Mouse (Mus musculus): Measurements from ENCODE around the gene Acpp.
"Not testable (repeated sequence)": the region's sequence is repeated elsewhere in the genome, so short reads cannot be mapped to it uniquely, and the experiment has no call there.

The Acpp gene

DNA sequence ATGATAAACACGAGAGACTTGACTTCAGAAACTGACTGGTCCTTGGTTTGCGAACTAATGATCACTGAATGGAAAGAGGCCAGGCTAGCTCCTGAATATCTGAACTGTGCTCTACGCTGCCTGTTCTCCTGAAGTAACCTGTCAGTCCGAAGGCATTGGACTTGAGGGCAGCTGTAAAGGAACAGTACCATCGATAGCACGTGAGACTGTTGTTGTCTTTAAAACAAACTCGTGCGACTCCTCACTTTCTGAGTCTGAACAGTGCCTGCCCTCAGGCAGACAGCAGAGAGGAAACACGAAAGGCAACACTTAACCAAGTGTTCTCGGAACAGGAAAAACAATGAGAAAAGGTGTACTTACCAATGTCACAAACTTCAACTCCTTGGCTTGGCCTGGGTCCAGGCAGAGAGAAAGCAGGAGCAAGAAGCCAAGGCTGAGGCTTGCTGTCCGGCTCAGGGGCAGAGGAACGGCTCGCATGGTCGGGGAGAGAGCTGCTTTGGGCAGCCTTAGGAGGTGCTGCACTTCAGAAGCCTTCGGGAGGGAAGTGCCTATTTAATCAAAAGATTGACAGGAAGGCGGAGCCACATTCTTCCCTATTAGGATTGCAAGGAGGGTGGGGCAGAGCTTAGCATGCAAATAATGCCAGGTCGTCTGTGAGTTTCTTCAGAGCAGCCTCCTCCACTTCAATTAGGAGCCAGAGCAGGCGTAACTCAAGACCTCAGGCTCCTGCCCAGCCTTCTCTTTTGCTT is at the start of gene Acpp:
Acpp (minus strand) TSS at position 566 of the 749 bp plus-strand sequence.
- DNase-seq (ENCODE audit: low read depth in 1 of 2, low spot score in 2 of 2), result peak; percentile 16 to 22

DNA sequence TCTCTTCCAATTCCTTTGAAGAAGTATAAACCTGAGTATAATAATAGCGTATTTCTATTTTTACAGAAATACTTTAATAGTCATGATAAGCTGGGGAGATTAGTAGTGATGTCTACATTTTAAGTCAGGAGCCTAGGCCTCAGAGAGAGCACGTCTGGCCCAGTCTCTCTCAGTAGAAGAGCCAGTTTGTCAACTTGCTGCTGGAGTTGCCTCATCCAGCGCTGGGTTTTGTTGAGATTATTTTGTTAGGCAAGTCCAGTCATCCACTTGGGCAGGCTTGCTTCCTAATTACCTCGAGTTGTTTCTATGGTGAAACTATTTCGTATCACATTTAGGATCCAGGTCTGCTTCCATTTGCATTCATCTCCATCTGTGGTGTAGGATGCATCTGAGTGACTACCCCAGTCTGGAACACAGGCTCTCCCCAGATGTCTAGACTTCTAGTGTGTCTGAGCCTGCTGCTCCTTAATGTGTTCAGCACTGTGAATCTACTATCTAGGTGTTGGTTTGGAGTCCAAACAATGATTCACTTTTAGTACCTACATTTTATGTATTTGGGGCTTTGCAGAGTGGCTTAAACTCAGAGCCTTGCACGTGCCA is 45.1 kb upstream of the Acpp start:
- DNase-seq (ENCODE audit: low read depth in 1 of 2, low spot score in 2 of 2), result no peak

DNA sequence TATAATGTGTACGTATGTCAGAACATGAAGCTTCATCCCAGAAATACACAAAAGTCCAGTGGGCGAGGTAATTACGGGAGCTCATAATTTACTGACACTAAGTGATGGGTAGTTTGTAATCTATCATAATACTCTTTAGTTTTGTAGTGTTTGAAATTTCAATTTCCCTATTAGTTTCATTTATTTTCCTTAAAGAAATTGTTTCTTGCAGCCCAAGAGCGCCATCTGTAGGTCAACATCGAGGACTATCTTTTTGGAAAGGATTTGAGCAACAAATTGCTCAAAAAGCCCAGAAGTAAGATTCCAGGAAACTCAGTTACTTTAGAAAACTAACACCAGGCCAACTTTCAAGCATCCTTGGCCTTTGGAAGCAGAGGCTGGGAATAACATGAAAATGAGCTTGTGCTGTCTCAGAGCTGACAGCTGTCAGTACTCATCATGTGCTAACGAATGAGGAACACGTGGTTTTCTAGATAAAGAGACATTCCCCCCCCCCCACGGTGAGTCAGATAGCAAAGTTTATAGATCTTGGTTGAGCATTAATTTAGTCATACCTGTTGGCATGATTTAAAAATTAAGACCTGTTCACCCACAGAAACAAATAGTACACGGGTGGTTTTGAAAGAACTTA is 42.1 kb upstream of the Acpp start:
- no peak for DNase-seq (ENCODE audit: low read depth in 1 of 2, low spot score in 2 of 2)

DNA sequence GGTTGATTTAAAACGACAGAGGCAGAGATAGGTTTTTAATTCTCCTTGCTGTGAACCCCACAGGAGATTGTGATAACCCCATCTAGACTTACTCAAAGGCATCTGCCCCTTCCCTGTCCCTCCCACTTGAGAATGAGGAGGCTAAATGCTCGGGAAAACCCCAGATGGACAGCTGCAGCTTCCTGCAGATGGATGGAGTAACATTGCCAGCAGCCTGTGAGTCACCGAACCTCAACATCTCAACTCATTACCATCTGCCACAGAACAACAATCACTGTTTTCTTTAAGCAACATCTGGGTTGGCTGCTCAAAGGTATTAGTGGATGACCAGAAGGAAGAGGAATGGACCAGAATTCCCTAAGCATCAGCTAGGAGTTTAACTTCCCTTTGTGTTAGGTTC is 38.0 kb upstream of the Acpp start:
- no peak for DNase-seq (ENCODE audit: low read depth in 1 of 2, low spot score in 2 of 2)

DNA sequence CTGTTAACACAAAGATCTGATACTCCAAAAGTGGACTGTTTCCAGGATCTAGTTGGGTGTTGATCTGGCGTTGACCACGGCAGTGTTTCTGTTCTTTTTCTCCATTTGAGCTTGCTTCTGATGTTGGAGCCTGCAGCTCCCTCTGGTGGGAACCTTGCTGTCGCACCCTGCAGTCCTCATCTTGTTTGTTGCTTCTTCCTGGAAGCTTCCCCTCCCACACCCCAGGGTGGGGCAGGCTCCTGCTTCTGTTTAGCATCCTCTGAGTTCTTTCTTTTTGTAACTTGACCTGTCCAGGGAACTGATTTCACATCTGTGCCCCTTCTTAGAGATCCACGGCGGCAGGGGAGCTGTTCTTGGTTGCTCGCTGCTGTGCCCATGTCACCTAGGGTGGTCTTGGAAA is 35.7 kb upstream of the Acpp start:
- peak; percentile 3 to 14 for DNase-seq (ENCODE audit: low read depth in 1 of 2, low spot score in 2 of 2)

DNA sequence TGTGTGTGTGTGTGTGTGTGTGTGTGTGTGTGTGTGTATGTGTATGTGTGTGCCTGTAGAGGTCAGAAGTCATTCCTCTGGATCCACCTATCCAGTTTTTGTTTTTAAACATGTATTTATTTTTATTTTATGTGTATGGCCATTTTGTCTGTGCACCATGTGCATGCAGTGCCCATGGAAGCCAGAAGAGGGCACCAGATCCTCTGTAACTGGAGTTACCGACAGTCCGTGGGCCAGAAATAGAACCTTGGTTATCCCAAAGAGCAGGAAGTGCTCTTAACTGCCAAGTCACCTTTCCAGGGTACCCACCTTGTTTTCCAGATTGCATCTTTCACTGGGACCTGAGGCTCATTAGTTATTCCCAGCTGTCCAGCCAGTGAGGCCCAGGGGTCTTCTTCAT is 29.4 kb upstream of the Acpp start:
- DNase-seq (ENCODE audit: low read depth in 1 of 2, low spot score in 2 of 2), result no peak

DNA sequence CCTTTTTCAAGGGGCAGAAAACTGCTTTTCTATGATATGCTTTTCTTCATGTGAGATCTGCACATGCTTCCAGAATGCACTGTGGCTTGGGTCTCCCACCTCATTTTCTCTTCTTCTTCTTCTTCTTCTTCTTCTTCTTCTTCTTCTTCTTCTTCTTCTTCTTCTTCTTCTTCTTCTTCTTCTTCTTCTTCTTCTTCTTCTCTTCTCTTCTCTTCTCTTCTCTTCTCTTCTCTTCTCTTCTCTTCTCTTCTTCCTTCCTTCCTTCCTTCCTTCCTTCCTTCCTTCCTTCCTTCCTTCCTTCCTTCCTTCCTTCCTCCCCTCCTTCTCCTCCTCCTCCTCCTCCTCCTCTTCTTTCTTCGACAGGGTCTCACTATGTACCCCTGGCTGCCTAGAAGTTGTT is 24.4 kb upstream of the Acpp start:
- DNase-seq (ENCODE audit: low read depth in 1 of 2, low spot score in 2 of 2), result not testable (repeated sequence)

DNA sequence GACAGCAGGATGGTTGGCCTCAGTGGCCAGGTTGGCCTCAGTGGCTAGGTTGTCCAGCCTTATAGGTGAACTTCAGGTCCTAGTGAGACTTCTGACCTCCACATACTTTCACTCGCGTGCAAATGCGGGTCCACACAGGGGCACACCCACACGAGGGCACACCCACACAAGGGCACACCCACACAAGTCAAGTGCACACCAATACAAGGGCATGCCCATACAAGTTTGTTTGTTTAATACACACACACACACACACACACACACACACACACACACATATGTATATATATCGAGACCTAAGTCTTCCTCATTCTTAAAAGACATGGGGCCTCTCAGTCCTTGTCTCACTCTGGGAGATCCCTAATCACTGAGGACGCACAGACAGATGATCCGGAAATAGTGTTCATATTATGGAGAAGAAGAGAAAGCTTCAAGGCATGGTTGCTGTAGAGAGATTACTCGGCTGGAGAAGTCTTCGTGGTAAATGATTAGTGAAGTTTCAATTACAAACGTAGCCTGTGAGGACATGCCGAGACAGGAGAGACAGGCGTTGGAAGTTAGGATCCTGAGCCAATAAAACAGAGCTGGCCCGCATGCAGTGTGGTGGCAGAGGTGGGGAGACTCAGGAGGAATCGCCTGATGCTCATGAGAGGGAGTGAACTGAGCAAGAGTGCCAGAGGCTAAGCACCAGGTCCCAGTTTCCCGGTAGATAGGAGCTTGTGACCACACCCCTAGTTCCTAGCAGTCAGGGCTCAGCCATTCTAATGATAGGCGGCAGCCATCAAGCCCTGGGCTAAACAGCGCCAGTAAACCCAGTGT is 23.7 kb upstream of the Acpp start:
- no peak for DNase-seq (ENCODE audit: low read depth in 1 of 2, low spot score in 2 of 2)

DNA sequence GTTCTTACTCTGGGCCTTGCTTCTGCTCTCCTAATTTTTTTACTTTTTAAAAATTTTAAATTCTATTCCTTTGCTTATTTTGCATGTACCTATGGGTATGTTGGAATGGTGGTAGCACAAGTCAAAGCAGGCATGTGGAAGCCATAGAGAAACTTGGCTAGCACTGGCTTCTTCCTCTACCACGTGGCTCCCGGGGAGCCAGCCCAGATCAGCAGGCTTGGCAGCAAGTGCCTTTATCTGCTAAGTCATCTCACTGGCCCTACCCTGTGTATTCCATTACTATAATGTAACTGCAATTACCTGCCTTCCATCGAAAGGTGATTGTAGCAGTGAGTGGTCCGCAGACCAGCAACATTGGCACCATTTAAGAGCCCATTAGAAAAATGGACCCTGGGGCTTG is 22.8 kb upstream of the Acpp start:
- no peak for DNase-seq (ENCODE audit: low read depth in 1 of 2, low spot score in 2 of 2)

DNA sequence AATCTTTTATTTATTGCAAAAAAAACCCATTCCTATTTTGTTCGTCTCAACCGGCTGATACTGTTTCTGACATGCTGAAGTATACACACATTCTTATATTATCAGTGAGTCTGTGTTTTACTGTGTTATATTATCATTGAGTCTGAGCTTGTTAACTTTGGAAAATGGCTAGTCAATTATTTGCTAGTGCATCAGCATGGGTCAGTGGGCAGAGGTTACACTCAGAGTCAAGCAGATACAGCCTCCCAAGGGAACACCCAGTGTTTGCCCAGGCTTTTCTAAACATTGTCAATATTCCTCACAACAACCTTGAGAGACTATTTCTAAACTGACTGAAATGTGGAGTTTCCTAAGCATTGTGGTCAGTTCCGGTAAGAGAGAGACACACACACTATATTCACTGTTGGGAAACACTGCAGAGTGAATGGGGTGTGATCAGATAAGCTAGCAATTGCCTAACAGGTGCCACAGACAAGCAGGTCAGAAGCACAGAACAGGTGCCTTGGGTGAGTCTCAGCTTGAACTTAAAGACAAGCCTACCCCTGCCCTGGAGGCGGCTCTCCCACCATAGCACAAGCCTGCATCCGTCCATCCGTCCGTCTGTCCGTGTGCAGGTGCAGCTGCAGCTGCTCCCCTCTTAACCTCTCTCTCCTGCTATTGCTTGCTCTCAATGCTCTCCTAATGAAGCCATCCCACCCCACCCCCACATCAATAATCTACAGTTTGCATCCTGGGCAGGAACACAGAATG is 18.1 kb upstream of the Acpp start:
- DNase-seq (ENCODE audit: low read depth in 1 of 2, low spot score in 2 of 2), result no peak

DNA sequence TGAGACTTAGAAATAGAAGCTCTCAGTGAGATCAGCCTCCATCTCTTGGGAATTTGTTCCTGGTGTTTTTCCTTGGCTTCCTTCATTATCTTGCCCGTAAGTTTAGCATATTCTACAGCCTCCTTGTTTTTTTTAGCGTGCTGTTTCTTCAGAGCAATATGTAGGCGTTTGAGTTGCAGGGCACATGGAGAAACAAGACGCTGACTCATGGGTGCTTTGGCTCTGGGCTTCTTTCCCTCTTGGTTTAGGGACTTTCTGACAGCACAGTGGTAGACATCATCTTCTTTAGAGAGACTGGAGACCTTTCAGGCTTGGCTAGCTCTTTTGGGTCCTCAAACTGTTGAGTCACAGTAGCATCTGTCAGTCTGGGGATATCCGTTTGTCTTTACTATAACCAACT is 6.6 kb upstream of the Acpp start:
- DNase-seq (ENCODE audit: low read depth in 1 of 2, low spot score in 2 of 2), result no peak

DNA sequence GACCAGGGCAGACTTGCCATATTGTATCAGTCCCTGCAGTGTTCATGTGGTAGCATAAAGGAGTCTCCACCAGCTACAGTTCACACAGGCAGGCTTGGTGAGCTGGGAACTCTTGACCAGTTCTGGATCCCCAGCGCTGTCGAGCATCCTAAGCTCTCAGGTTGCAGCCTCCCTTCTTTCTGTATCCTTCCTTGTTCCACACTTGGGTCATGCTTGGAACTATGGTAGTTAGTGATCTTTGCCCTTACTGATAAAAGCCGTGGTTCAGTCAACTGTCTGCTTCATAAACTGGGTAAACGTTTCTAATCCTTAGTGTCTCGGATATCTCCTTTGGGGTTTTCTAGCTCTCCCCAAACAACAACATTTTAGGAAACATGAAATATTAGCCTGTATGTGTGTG is 1.9 kb upstream of the Acpp start:
- DNase-seq (ENCODE audit: low read depth in 1 of 2, low spot score in 2 of 2), result no peak

DNA sequence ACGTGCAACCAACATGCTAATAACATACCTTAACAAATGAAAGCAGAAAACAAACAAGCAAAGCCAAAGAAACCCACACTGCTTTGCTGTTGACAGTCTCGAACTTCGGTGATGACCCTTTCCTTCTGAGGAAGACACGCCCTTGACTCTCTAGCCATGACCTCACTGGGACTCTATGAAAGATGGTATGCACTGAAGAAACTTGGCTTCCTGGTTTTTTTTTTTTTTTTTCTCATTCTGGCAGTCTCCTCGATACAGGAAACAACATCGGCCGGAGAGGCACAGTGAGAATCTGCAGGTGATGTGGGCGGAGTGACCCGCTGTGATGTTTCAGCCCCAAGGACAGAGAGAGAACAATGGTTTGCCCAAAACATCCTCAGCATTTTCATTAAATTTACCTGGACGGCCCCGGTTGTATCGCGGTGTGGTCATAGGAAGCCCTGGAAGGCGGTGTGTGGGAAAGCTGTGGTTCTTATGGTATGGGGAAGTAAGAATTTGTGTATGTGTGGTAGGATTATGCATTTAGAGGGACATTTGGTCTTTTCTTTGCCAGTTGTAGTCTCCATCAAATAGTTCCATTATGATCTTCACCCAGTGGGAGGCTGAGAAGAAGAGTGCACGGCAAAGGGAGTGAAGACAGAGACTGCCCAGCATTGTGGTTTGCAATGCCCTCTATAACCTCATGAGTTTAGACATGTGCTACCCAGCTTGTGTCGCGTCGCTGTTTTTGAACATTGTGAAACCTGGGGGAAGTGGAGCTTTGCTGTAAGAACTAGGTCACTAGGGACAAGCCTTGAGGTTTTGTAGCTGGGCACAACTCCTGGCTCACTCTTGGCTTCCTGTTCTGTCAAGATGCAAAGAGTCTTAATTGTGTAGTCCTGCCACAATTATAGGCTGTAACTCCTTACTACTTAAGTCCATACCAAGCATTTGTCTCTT is 1.2 kb upstream of the Acpp start:
- peak; percentile 37 to 39 for DNase-seq (ENCODE audit: low read depth in 1 of 2, low spot score in 2 of 2)

DNA sequence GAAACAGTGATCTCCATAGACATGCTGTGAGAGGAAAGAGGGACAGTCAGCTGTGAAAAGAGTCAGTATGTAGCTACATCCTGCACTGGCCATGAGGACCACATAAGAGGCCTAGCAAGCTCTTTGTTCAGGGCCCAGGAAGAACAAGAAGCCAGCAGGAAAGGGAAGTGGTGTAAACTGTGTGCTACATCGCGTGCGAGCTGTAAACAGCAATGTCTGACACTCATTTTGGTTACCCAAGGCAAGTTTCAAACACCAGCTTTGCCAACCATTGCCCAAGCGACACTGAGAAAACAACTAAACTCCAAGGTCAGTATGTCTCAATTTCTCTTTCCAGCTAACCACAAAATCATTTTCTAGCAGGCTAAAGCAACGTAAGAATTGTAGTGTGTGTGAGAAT is 6.2 kb downstream of the Acpp start:
- no peak for DNase-seq (ENCODE audit: low read depth in 1 of 2, low spot score in 2 of 2)

DNA sequence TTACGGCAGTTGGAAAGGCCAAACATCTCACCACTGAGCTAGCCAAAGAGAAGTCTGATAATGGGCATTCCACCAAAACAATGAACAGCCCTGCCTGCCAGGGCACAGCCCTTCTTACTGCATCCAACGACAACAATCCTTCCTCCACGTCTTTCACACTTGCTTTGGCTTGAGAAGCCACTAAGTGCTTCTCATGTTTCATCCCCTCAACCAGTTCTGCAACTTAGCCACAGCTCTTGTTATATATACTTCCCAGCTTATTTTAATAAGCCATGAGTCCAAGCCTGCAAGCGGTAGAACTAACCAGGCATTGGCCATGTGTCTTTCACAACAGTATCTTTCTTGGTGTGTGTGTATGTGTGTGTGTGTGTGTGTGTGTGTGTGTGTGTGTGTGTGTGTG is 8.9 kb downstream of the Acpp start:
- no peak for DNase-seq (ENCODE audit: low read depth in 1 of 2, low spot score in 2 of 2)

DNA sequence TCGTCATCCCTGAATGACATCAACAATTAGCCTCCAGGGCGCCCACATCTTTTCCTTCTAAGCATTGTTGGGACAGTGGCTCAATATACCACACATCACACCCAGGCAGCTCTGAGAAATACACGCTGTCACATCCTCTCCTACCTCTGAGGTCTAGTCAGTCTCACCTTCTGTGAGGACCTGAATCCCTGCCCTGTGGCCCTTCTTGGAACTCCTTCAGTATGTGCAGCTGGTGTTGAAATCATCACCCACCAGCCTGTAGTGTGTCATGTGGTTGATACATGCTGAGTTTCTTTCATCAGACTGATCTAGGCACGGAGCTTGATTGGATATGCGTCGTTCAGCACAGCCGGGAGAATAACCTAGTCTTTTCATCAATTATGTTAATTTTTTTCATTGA is 16.0 kb downstream of the Acpp start:
- DNase-seq (ENCODE audit: low read depth in 1 of 2, low spot score in 2 of 2), result no peak

DNA sequence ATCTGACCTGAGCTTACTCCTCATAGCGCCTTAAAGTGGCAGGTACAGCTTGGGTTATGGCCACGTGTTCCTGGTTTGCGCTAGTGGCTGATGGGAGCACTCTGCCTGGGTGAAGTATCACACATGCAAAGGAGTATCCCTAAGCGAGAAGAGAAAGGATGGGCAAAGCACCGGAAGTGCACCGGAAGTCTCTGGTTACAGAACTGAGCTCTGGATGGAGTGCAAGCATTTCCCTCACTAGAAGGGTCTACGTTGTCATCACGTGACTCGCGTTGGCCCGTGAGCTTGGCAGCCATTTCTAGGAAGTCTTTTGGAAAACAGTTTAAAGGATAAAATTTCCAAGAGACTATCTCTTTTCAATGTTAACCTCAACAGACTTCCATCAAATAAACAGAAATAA is 21.2 kb downstream of the Acpp start:
- DNase-seq (ENCODE audit: low read depth in 1 of 2, low spot score in 2 of 2), result no peak

DNA sequence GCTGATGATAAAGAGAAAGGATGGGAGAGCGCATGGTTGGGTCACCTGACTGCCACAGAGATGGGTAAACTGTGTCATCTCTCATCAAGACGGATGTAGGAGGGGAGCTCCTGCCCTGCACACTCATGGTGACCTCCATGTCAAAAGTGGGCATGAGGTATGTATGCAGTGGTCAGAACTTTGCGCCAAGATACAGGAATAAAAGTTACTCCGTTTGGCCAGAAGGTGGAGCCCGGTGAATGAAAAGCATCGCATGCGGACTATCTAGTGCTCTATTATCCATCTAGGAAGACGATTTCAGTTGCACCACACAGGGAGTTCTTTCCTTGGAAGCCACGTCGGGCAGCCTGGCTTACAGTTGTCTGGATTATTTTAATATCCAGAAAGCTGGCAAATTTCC is 22.0 kb downstream of the Acpp start:
- DNase-seq (ENCODE audit: low read depth in 1 of 2, low spot score in 2 of 2), result no peak

DNA sequence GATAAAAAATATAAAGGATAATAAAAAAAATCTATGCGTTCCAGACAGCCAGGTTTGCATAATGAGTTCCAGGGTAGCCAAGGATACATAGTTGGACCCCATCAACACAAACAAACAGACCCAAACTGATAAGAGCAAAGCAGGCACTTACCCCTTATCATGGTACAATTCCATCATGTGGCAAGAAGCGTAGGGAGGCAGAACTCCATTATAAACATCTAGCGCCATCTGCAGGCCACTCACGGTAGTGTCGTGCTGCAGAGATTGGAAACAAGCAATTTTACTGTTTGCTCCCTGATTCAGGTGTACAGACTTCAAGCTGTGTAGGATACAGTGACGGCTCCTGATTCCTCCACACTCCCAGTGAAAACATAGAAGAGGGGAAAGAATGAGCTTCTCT is 30.8 kb downstream of the Acpp start:
- DNase-seq (ENCODE audit: low read depth in 1 of 2, low spot score in 2 of 2), result peak in 1 of 2 experiments; percentile 41
